Mouse (Mus musculus): ENCODE results near the gene Fam32a. TPM values are rescaled to one million over a fixed set of nuclear protein-coding genes. Genes with fewer than 3 reads are reported as not detected.

The Fam32a gene
- polyA plus RNA-seq, 1 experiment: 69.6 TPM

GRCm38 (mm10) chr8:72261019-72261418, 41.5 kb downstream of the Fam32a start:
- no peaks in the 10 kb centered on the region for H3K4me1 ChIP-seq (ENCODE audit: control insufficient read depth, insufficient read depth, low read length)
- H3K4me3 ChIP-seq (ENCODE audit: insufficient read depth, low read length): no peak overlapping the region
- TF ChIP-seq CTCF (IDR thresholded peaks at IDR 0.05; ENCODE audit: extremely low read depth, insufficient read depth, low read length) (peak; percentile 71), POLR2A (IDR thresholded peaks at IDR 0.05; ENCODE audit: extremely low read depth, insufficient read depth, low read length) (no peak)
- H3K27ac ChIP-seq (ENCODE audit: insufficient read depth, low read length): no peak overlapping the region

DNA sequence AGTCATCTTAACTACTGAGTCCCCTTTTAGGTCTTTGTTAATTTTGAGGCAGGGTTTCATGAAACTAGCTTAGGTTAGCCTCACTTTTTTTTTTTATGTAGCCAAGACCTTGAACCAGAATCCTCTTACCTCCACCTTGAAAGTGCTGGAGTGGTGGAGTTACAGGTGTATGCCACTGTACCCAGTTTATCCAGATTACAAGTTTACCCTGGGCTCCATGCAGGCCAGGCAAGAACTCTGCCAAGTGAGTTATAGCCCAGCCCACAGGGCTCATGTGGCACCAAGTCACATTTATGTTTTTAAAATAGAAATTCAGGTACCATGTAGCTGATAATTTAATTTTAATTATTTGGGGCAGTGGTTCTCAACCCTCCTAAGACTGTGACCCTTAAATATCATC, 41.9 kb downstream of the Fam32a start:
- TF ChIP-seq POLR2A (IDR thresholded peaks at IDR 0.05; ENCODE audit: extremely low read depth, insufficient read depth, low read length) (no peak), CTCF (IDR thresholded peaks at IDR 0.05; ENCODE audit: extremely low read depth, insufficient read depth, low read length) (no peak)
- H3K4me1 ChIP-seq (ENCODE audit: control insufficient read depth, insufficient read depth, low read length): no peaks in the 10 kb centered on the region
- H3K4me3 ChIP-seq (ENCODE audit: insufficient read depth, low read length): no peak overlapping the region
- H3K27ac ChIP-seq (ENCODE audit: insufficient read depth, low read length): no peak overlapping the region

DNA sequence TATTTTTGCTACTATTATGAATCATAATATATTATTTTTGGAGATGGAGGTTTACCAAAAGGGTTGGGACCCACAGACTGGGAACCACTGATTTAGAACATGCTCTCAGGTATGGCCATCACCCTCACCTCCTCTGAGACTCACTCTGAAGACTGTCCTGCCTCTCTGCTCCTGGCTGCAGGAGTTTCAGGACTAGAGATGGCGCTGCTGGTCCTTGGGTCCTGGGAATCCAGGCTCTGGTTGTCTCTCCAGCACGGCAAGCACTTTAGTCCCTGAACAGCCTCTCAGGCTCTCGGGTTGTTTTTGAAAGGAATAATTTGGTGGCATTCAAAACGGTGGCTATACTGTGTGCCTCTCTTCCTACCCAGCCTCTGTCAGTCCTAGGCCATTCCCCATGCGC, 42.3 kb downstream of the Fam32a start:
- no peak overlapping the region for H3K27ac ChIP-seq (ENCODE audit: insufficient read depth, low read length)
- TF ChIP-seq CTCF (IDR thresholded peaks at IDR 0.05; ENCODE audit: extremely low read depth, insufficient read depth, low read length) (peak; percentile 33; the same call in 1 of the 2 replicates), POLR2A (IDR thresholded peaks at IDR 0.05; ENCODE audit: extremely low read depth, insufficient read depth, low read length) (no peak)
- no peaks in the 10 kb centered on the region for H3K4me1 ChIP-seq (ENCODE audit: control insufficient read depth, insufficient read depth, low read length)
- H3K4me3 ChIP-seq (ENCODE audit: insufficient read depth, low read length): no peak overlapping the region

DNA sequence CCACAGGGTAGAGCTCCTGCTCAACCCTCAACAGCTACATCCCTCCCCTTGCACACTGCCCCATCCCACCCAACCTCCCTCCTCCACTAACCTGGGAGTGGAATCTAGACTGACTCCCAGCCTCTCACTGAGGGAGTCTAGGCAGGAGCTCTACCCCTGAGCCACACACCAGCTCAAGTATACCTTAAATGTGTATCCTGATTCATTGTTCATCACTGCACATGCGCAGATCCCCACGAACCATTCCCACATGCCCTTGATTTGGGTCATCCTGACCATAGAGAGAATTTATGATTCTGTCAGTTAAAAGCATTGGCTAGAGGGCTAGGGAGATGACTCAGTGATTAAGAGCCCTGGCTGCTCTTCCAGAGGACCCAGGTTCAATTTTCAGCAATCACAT, 43.2 kb downstream of the Fam32a start:
- Histone ChIP-seq H3K4me3 (ENCODE audit: insufficient read depth, low read length) (no peak overlapping the region), H3K27ac (ENCODE audit: insufficient read depth, low read length) (no peak overlapping the region), H3K4me1 (ENCODE audit: control insufficient read depth, insufficient read depth, low read length) (no peaks in the 10 kb centered on the region)
- TF ChIP-seq CTCF (IDR thresholded peaks at IDR 0.05; ENCODE audit: extremely low read depth, insufficient read depth, low read length) (no peak), POLR2A (IDR thresholded peaks at IDR 0.05; ENCODE audit: extremely low read depth, insufficient read depth, low read length) (no peak)

- TF ChIP-seq CTCF (IDR thresholded peaks at IDR 0.05; ENCODE audit: extremely low read depth, insufficient read depth, low read length) (no peak), POLR2A (IDR thresholded peaks at IDR 0.05; ENCODE audit: extremely low read depth, insufficient read depth, low read length) (no peak)
Measured at GRCm38 (mm10) chr8:72263451-72263850, 43.9 kb downstream of the Fam32a start.

DNA sequence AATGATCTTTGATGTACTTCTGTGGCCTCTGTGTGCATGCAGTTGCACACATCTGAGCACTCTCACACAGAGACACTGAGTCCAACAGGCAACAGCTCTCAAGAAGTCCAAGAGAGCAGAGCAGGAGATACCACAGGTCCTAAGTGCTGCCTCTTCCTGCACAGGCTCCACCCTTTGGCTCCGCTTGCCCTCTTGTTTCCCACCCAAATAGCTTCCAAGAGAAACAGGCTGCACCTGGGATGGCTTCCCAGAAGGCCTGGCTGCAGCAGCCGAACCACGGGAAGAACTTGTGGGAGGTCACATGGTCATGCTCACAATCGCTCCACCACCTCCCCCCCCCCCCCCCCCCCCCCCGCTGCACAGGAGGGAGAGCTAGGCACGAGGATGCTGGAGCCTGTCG, 45.8 kb downstream of the Fam32a start:
- Histone ChIP-seq H3K4me3 (ENCODE audit: insufficient read depth, low read length) (no peak overlapping the region), H3K4me1 (ENCODE audit: control insufficient read depth, insufficient read depth, low read length) (no peaks in the 10 kb centered on the region), H3K27ac (ENCODE audit: insufficient read depth, low read length) (no peak overlapping the region)
- TF ChIP-seq POLR2A (IDR thresholded peaks at IDR 0.05; ENCODE audit: extremely low read depth, insufficient read depth, low read length): no peak
- TF ChIP-seq CTCF (IDR thresholded peaks at IDR 0.05; ENCODE audit: extremely low read depth, insufficient read depth, low read length): no peak

More at GRCm38 (mm10) chr8:72263451-72263850, 43.9 kb downstream of the Fam32a start:
- H3K4me1 ChIP-seq (ENCODE audit: control insufficient read depth, insufficient read depth, low read length): no peaks in the 10 kb centered on the region
- no peak overlapping the region for H3K27ac ChIP-seq (ENCODE audit: insufficient read depth, low read length)
- no peak overlapping the region for H3K4me3 ChIP-seq (ENCODE audit: insufficient read depth, low read length)

DNA sequence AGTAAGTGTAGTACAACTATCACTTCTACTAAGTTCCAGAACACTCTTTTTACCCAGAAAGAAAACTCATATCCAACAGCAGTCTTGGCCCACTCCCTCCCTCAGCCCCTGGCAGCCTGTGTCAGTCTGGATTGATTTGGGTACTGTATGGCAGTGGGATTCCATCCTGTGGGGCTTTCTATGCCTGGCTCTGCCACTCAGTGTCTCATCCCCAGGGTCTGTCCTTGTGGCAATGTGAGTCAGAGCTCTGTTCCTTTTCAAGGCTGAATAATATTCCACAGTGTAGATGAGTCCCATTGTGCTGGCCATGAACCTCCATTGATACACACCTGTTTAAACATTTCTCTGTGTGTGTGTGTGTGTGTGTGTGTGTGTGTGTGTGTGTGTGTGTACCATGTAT, 47.1 kb downstream of the Fam32a start:
- TF ChIP-seq POLR2A (IDR thresholded peaks at IDR 0.05; ENCODE audit: extremely low read depth, insufficient read depth, low read length) (no peak), CTCF (IDR thresholded peaks at IDR 0.05; ENCODE audit: extremely low read depth, insufficient read depth, low read length) (no peak)
- Histone ChIP-seq H3K27ac (ENCODE audit: insufficient read depth, low read length) (no peak overlapping the region), H3K4me3 (ENCODE audit: insufficient read depth, low read length) (no peak overlapping the region), H3K4me1 (ENCODE audit: control insufficient read depth, insufficient read depth, low read length) (no peaks in the 10 kb centered on the region)

DNA sequence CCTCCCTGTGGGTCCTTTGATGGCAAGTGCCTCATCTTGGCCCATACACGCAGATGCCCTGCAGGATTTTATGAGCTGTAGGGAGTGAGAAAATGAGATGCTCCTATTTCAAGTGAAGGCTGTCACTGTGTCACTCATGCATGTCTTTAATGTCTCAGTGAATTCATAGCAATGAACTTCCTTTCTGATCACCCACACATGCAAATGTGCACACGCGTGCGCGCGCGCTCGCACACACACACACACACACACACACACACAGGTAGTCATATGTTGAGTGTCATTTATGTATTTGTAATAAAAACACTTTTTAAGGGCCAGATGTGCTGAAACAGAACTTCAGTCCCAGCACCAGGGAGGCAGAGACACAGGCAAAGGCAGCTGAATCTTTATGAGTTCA, 47.6 kb downstream of the Fam32a start:
- H3K27ac ChIP-seq (ENCODE audit: insufficient read depth, low read length): no peak overlapping the region
- H3K4me3 ChIP-seq (ENCODE audit: insufficient read depth, low read length): no peak overlapping the region
- H3K4me1 ChIP-seq (ENCODE audit: control insufficient read depth, insufficient read depth, low read length): no peaks in the 10 kb centered on the region
- TF ChIP-seq POLR2A (IDR thresholded peaks at IDR 0.05; ENCODE audit: extremely low read depth, insufficient read depth, low read length) (no peak), CTCF (IDR thresholded peaks at IDR 0.05; ENCODE audit: extremely low read depth, insufficient read depth, low read length) (no peak)

DNA sequence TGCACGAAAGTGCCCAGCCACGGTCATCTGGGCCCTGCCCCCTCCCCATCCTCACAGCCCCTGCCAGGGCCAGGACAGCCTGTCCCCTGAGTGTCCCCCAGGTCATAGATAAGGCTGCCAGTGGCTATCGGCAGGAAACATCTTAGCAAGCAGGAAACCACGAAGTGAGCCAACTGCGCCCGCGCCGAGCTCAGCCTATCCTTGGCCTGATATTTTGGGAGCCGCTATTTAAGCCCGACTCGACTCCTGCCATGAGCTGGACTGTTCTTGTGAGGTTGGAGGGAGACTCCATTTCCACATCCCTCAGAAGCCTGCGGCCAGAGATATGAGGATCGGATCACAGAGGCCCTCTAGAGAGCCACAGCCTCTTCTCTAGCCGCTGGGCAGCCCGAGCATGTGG, 48.8 kb downstream of the Fam32a start:
- no peak for TF ChIP-seq CTCF (IDR thresholded peaks at IDR 0.05; ENCODE audit: extremely low read depth, insufficient read depth, low read length)
- TF ChIP-seq POLR2A (IDR thresholded peaks at IDR 0.05; ENCODE audit: extremely low read depth, insufficient read depth, low read length): peak; percentile 57; the same call in 1 of the 2 replicates
- Histone ChIP-seq H3K27ac (ENCODE audit: insufficient read depth, low read length) (peak overlapping the region; percentile 89), H3K4me3 (ENCODE audit: insufficient read depth, low read length) (no peak overlapping the region), H3K4me1 (ENCODE audit: control insufficient read depth, insufficient read depth, low read length) (no peaks in the 10 kb centered on the region)

- Histone ChIP-seq H3K4me3 (ENCODE audit: insufficient read depth, low read length) (no peak overlapping the region), H3K27ac (ENCODE audit: insufficient read depth, low read length) (no peak overlapping the region), H3K4me1 (ENCODE audit: control insufficient read depth, insufficient read depth, low read length) (no peaks in the 10 kb centered on the region)
- TF ChIP-seq CTCF (IDR thresholded peaks at IDR 0.05; ENCODE audit: extremely low read depth, insufficient read depth, low read length) (no peak), POLR2A (IDR thresholded peaks at IDR 0.05; ENCODE audit: extremely low read depth, insufficient read depth, low read length) (no peak)
Measured at GRCm38 (mm10) chr8:72270606-72271005, 51.1 kb downstream of the Fam32a start.
